Mouse (Mus musculus) inflammation-experienced regulatory T-cells, adult 6 months (primary cell): ENCODE results near the gene Ttll8. TPM values are rescaled to one million over a fixed set of nuclear protein-coding genes. Genes with fewer than 3 reads are reported as not detected.

Experiments used
- ATAC-seq: one replicate; pipeline ENCODE4 v1.8.0; 2017
- polyA plus RNA-seq, 3 experiments: library from polyadenylated mRNA; unstranded; fragments of 100-300 nt; shearing (Covaris generic); gene quantifications; one replicate each; pipeline ENCODE4 v1.2.1; 2017

Ttll8 gene
- polyA plus RNA-seq, 3 experiments from 2014 or later = not detected

DNA sequence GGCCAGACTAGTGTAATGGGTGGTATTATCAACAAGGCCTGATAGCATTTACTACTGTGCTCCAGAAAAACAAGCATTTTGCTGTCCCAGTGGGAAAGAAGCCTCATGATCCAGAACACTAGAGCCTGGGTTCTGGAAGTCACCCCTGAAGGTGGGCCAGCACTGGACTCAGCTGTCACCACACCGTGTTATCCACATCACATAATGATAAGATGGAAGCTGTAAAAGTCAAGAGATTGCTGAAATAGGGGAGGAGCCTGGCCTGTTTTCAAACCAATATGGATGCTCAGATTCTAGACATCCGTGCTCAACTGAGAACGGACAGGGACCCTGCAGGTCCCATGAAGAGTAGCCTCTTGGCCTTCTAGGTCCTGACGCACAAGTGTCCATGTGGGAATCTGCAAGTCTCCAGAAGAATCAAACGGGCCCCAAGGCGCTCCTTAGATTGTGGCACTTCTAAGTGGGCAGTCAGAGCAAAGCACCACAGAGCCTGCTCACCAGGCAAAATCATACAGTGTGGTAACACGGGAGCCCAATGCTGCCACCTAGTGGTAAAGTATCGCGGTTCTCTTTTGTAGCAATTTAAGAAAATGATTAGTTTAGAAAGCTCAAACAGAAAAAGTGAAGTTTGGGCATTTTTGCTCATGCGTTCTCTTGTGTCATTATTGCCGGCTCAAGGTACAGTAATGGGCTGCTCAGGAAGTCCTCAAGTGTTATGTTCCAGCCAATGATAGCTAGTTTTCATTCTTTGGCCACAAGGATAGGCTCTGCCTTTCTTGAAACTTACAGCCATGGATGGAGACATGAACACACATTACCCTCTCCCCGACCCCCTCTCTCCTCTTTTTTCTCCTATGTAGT, 32.9 kb downstream of the Ttll8 start:
- ATAC-seq = no peak

DNA sequence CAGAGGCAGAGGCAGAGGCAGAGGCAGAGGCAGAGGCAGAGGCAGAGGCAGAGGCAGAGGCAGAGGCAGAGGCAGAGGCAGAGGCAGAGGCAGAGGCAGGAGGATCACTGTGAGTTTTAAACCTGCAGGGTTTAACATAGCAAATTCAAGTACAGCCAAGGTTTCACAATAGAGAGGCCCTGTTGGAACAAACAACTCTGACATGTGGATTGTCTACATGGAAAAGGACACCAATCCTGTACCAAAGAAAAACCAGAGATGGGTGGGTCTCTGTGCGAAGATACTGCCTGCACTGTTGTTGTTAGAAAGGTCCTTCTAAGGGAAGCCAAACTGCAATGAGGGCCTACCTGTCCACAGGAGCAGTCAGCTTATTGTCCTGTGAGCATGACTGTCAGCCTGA, 34.2 kb downstream of the Ttll8 start:
- ATAC-seq = no peak

DNA sequence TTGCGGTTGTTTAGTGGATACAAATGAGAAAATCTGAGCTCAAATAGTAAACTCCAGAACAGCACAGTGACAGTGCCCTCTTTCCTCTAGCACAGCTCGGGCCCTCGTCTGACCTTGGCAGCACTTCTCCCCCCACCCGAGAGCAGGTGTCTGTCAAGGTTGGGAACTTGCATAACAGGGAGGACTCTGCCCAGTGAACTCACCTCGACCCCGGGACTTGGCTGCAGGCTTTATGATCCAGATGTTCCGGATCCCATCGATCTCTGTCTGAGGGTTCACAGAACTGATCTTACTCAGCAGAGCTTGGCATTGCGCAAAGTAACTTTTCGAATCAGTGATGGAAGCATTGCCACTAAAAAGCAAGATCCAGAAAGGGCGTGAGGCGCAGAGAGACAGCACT, 34.9 kb downstream of the Ttll8 start:
- no peak for ATAC-seq

DNA sequence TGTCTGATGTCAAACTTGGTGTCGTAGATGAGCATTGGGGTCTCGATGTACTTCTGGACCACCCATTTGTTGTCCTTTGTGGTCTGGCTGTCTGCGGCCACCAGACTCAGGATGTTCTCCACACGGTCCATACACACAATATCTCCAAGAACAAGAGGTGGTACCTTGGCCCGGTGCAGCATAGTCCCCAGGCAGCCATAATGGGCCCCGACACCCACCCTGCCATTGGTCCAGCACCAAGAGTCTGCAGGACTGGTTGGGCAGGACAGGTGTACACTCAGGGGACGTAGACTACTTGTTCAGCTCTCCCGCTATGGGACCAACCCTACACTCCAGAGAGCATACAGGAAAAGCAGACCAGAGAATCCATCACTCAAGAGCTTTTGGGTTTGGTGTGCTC, 37.1 kb downstream of the Ttll8 start:
- no peak for ATAC-seq

DNA sequence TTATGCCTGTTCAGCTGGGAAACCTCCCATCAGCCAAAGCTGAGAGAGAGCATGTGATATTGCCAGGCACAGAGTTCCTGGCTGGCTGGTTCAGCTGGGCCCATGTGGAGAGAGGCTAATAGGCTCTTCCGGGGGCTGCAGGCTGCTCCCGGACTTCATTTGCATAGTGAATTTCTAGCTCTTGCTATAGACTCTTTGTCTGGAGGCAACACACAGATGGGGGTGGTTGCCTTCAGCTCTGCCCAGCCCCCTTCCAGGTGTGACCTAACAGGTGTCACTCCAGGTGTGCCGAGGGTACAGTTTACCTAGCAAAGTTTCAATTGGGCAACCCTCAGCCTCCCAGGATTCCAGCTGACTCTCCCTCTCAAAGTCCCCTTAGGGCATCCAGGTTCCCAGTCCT, 37.9 kb downstream of the Ttll8 start:
- no peak for ATAC-seq

DNA sequence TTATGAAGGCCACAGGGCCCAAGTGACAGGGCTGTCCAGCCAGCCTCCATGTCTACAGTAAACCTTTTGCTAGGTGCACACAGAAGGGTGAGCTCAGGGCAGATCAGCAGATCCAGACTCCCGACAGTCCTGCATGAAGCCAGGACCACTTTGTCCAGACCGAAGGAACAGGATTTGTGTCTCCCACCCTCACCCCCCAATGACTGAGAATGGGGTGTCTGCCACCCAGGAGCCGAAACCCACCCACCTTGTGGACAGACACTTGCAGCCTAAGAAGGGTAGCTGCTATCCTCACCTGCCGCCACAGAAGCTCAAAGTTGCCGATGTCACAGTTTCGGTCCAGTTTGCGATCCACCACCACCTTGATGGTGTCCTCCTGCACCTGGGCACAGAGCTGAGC, 39.2 kb downstream of the Ttll8 start:
- no peak for ATAC-seq

DNA sequence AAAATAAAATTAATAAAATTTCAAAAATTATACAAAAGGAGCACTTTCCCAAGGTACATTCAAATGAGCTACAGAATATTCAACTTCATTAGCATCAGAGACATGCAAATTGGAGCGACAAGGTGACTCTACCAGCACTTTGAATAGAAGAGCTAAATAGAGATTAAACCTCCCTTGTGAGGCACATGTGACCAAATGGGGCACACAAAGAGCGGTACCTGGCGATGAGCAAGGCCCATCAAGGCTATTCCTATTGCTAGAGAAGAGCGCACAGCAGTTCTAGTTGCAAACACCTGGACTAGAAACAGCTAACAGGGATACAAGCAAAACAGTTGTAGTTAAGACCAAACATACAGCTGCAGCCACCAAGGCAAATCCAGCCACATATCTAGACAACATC, 47.9 kb downstream of the Ttll8 start:
- no peak for ATAC-seq

DNA sequence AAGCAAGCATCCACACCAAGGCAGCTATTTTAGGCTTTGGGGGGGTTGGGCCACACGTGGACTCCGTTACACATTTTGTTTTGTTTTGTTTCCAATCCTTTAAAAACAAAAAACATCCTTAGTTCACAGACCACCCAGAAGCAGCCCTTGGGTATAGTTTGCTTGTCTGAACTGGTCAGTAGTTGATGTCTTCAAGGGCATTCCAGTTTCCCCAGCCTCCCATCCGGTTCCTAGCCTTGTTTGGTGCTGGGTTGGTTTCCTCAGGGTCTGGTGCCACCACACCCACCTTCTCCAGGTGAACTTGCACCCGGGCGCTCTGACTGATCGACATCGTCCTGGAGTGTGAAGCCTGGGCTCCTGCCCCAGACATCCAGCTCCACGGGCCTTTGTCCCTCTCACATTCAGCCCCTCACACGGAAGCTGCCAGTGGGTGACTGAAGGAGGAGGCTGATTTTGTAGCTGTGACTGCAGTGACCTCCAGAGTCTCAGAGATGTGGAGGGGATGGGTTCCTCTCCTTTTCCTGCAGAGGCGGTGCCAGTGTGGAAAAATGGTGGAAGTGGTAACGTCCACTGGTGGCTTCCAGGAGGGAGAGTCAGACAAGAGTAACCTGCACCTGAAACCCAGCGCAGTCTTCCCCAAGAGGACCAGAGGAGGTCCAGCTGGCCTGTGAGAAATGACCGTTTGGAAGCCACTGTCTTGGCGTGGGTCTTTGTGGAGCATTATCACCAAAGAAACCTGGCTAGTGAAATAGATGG, 50.0 kb downstream of the Ttll8 start:
- no peak for ATAC-seq

DNA sequence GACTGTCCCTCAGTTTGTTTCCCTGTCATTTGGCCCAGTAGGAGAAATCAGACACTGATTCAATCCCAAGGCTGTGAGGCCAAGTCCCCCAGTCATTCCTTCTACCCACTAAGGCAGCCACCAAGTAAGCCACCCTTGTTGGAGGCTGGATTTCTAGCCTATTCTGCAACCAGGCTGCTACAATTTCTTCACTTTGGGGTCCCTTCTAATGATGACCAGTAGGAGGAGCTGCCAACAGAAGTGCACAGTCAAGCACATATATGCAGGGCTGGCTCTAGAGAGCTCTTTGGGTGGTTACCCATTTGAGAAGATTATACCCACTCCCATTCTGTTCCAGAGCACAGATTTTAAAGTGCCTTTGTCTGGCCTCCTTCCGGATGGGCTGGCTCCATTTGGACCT, 51.1 kb downstream of the Ttll8 start:
- no peak for ATAC-seq

DNA sequence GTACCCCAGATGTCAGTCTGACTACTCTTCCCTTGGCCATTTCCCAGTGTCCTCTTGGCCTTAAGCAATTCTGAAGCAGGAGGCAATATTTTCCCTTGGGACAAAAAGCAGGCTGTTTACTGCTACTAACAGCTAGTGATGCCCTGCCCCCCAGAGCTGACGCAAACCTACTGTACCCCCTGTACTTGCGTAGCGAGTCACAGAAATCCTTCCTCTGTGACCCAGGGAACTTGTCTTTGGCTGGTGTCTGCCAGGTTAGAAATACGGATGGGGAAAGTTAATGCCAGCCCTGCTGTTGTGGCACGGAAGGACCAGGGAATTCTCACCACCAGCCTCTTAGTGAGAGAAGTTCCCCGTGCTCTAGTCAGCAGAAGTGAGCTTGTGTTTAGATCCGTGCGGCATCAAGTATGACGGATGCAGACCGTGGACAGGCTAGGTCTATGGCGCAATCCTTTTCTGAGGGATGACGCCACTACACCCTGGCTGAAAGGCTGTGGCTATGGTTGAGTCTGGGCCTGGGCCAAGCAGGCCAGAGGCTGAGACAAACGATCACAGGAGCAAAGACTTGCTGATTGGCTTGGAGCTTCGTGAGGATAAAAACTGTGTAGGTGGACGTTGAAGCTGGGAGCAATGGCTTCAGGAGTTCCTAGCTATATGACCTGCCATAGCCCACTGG, 51.9 kb downstream of the Ttll8 start:
- ATAC-seq = no peak

DNA sequence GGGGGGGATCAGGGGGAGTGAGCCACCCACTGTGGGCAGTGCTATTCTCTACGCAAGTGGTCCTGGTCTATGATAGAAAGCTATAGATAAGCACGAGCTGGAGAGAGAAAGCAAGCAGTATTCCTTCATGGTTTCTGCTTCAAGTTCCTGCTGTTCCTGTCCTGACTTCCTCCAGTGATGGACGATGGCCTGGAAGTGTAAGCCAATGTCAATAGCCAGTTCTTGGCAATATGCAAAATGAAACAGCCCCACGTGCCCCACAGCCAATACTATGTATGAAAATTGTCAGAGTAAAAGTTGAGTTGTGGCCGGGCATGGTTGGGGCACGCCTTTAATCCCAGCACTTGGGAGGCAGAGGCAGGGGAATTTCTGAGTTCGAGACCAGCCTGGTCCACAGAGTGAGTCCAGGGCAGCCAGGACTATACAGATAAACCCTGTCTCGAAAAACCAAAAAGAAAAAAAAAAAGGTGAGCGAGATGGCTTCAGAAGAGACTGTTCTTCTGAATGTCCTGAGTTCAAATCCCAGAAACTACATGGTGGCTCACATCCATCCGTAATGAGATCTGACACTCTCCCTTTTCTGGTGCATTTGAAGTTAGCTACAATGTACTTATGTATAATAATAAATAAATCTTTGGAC, 57.8 kb downstream of the Ttll8 start:
- no peak for ATAC-seq

DNA sequence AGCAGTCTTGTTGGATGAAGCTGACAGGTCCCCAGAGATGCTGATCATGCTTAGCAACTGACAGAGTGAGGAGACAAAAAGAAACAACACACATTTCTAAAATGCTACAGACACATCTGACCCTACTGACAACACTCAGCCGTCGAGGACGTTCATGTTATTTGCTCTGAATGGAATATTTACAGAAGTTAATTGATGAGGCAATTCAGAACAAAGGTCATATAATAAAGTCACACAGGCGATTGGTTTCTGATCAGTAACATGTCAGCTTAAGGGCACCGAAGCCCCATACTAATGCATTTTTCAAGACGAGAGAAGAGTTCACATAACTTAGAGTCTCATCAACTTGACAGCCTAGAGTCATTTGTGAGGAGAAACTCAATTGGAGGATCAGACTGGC, 58.3 kb downstream of the Ttll8 start:
- no peak for ATAC-seq

DNA sequence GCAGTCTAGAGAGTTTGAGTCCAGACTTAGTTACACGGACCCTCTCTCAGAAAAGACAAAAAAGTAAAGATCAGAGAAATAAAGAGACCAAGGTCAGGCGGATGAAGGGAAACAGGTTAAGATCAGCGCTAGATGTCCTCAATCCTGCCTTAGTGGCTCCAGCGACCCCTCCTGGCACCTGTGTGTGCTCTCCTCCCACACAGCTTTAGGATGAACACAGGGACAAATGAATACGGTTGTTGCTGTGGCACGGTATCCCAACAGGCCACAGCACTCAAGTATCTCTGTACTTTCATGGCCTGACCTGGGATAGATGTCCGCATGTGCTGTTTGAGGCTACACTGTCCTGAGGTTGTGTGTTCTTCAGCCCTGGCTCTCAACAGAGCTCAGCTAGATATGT, 59.1 kb downstream of the Ttll8 start:
- ATAC-seq = no peak

DNA sequence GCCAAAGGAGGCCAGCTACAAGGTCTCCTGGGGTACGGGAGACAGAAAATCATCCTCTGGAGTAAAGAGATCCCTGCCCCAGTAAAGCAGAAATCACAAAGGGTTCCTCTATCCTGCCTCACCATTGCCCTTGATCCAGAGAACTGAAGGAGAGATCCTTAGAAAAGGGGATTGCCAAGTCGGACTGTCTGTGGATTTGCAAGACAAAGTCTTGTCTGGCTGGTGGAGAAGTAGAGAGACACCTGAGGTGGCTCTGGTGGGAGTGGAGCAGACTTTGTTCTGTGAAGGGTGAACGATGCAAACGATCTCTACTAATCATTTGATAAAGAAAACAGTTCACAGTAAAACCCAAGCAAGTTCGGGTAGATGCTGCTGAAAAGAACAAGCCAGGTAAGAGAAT, 61.3 kb downstream of the Ttll8 start:
- ATAC-seq = no peak

DNA sequence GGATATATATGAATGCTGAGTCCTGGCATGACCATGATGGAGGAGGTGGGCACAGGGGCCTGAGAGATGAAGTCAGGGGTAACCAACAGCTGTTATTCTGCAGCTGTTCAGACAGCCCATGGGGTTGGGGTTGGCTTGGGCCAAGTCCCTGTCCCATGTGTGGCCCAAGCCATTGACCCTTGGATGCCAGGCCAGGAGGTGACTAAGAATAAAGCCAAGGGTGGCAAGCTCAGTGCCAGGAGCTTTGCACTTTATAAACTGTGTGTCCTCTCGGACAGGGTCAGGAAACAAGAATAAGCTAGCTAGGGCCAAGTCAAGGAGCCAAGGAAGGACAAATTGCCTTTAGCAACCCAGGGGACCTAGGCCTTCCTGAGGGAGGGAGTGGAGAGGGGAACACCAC, 62.0 kb downstream of the Ttll8 start:
- ATAC-seq = no peak

DNA sequence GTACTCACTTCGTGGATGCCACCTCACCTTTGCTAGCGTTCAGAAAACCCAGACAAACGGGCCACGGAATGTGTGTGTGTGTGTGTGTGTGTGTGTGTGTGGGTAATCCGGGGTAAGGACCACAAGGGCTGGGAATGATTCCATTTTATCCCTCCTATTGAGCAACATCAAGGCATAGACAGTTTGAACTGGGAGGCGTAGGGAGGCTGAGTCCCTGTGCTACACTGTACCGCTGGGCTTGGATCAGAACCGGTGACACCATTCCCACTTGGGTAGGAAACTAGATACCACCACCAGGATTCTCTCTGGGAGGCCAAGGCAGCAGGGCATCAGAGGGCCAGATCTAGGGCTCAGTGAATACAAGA, 62.6 kb downstream of the Ttll8 start:
- ATAC-seq = no peak

DNA sequence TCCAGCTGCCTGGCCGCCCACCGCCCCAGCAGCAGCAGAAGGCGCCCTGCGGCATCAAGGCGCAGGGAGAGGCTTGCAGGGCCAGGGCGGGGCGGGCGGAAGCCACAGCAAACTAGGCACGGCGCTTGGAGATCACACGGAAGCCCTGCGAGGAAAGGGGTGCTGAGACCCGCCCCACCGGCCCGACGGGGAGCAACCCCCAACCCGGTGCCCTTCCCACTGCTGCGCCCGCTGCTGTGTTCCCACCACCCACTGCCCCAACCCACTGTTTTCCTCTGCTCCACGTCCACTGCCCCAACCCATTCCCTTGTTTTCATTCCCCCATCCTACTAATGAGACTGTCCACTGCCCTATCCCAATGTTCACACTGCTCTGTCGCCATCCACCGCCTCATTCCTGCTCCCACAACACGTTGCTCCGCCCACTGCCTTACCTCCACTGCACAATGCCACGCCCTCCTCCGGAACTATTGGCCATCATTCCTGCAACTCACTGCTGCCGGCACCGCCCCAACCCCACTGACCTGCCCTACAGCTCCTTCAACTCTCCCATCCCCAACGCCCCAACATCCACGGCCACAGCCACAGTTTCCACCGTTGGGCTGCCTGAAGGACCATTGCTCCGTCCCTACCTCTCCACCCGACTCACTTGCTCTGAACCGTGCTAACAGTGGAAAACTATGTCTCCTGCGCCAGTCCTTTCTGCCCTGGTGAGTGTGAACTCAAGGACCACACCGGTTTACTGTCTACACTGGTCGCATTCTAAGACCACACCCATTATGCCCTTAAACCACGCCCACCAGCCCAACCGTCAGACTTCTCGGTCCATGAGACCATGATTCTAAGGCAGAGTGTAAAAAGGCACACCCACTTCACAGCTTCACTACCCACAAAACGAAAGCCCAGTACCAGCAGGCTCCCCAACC, 63.2 kb downstream of the Ttll8 start:
- peak; percentile 80 for ATAC-seq

DNA sequence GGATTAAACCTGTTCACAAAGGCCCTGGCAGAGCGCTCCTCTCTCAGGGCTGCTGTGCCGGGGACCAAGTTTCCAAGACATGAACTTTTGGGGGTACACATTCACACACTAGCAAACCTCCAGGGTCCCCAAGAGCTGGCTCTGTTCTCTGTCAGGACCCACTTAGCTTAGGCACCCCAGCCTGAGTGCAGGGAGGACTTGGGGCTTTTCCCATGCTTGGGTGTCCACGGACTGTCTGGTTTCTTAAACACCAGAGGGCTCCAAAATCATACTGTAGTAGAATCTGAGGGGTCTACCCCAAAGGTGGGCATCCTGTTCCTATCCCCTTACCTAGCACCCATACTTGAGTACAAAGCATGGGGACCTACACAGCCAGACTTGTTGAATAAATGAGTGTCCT, 64.2 kb downstream of the Ttll8 start:
- ATAC-seq = no peak

DNA sequence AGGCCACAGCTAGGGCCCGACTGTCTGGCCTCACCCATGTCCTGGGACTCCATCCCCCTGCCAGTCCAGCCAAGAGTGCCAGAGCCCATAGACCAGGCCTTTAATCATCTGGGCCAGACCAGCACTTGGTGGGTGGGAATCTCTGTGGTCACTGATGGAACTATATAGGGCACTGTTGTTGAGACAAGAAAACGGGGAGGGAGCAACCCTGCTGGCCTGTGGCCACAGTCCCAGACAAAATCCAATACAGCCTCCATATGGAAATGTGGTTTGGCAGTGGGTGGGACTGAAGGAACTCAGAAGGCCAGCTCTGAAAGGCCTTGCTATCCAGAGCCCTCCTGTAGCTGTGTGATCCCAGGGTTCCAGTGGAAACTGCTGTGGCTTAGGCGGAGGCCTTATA, 65.2 kb downstream of the Ttll8 start:
- ATAC-seq = no peak

DNA sequence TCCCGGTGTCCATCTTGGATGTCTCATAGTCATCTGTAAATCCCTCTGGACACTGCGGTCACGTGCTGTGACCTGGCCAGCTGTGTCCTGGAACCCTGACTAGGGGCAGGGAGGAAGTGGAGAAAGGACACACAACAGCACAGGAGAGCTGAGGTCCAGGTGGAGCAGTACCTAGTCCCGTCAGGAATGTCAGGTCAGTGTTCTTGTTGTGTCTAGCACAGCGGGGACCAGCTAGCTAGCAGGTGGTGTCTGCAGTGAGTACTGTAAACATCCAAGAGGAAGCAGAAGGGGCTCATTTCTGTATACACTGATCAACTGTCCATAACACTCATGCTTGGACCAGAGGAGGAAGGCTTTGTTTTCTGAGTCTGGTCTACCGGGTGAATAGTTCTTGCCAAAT, 68.8 kb downstream of the Ttll8 start:
- ATAC-seq = no peak

DNA sequence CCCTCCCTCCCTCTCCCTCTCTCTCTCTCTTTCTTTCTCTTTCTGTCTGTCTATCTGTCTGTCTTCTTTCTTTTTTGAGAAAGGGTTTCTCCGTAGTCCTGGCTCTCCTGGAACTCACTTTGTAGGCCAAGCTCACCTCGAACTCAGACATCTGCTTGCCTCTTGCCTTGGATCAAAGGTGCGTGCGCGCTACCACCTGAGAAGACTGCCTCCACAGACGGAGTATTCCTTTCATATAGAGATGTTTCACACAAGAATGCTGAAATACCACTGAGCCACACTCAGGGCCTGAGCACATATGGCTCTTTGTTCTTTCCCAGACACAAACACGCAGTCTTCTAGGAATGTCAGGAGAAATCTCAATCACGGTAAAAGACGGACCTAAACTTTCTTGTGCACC, 70.9 kb downstream of the Ttll8 start:
- no peak for ATAC-seq

DNA sequence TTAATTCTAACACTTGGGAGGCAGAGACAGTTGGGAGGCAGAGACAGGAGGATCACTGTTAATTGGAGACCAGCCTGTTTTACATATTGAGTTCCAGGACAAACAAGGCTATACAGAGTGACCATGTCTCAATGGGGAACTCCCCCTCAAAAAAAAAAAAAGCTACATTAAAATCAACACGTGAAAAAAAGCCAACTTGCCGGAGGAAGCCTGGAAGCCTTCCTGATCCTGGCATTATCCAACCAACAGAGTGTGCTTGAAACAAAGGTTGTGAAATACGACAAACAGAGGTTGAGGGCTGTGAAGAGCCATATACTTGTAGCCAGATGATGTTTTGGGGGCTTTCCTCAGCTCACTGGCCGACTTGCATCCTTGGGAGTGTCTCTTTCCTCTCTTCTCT, 71.4 kb downstream of the Ttll8 start:
- no peak for ATAC-seq
